Mouse (Mus musculus) cortical plate, adult 2 months (tissue): ENCODE results near the gene Scamp5. TPM values are rescaled to one million over a fixed set of nuclear protein-coding genes. Genes with fewer than 3 reads are reported as not detected.
A peak's percentile ranks its signal among the peaks of the same experiment; 100 is the strongest.
"Not testable (repeated sequence)": the region's sequence is repeated elsewhere in the genome, so short reads cannot be mapped to it uniquely, and the experiment has no call there.

Source experiments
- H3K27ac ChIP-seq: fragments of 200-500 bp; 2 replicates; pipeline ENCODE4 v1.5.1; 2012; ENCODE audit warnings: low read length, control low read depth, inconsistent platforms; ENCODE audit not compliant: insufficient read depth
- H3K4me1 ChIP-seq: fragments of 200-500 bp; 2 replicates; pipeline ENCODE4 v1.6.1; 2011; ENCODE audit warnings: low read length; ENCODE audit not compliant: control insufficient read depth, insufficient read depth
- H3K4me3 ChIP-seq: fragments of 200-500 bp; 2 replicates; pipeline ENCODE4 v1.5.1; 2011; ENCODE audit warnings: mild to moderate bottlenecking, low read length, control low read depth; ENCODE audit not compliant: insufficient read depth
- CTCF ChIP-seq: fragments of 200-500 bp; IDR thresholded peaks from 2 replicates; pipeline ENCODE4 v1.5.1; 2011; ENCODE audit warnings: mild to moderate bottlenecking, control low read depth, low read length; ENCODE audit not compliant: insufficient read depth; ENCODE audit errors: extremely low read depth
- POLR2A ChIP-seq: fragments of 200-500 bp; IDR thresholded peaks from 2 replicates; pipeline ENCODE4 v1.6.1; 2011; ENCODE audit warnings: mild to moderate bottlenecking, low read length, control low read depth; ENCODE audit not compliant: insufficient read depth; ENCODE audit errors: extremely low read depth
- polyA plus RNA-seq: library from polyadenylated mRNA; depleted of rRNA; stranded (reverse); fragments of >200 nt; gene quantifications from 2 replicates; pipeline ENCODE4 v1.2.3, GENCODE M21; 2012

Gene Scamp5
- polyA plus RNA-seq, 1 experiment: 376 TPM

- TF ChIP-seq CTCF (no peak), POLR2A (no peak)
- no peak overlapping the region for H3K27ac ChIP-seq
- peaks cover 5% of the 10 kb centered on the region for H3K4me1 ChIP-seq
- no peak overlapping the region for H3K4me3 ChIP-seq
These were observed 33.3 kb downstream of the Scamp5 start for GRCm38 (mm10) chr9:57434405-57435165.

- peak overlapping the region; percentile 43; the same call in 1 of the 2 replicates for H3K27ac ChIP-seq
- TF ChIP-seq CTCF (peak; percentile 91), POLR2A (no peak)
- no peak overlapping the region for H3K4me3 ChIP-seq
- H3K4me1 ChIP-seq: peaks cover 3% of the 10 kb centered on the region
These were observed 34.5 kb downstream of the Scamp5 start for GRCm38 (mm10) chr9:57433097-57434032.

GRCm38 (mm10) chr9:57432480-57432879, 35.4 kb downstream of the Scamp5 start:
- TF ChIP-seq CTCF (no peak), POLR2A (no peak)

GRCm38 (mm10) chr9:57431202-57431601, 36.7 kb downstream of the Scamp5 start:
- no peak for TF ChIP-seq CTCF
- TF ChIP-seq POLR2A: no peak

More at GRCm38 (mm10) chr9:57432480-57432879, 35.4 kb downstream of the Scamp5 start:
- H3K4me3 ChIP-seq: no peak overlapping the region
- peaks cover 3% of the 10 kb centered on the region for H3K4me1 ChIP-seq
- no peak overlapping the region for H3K27ac ChIP-seq

GRCm38 (mm10) chr9:57428391-57428790, 39.5 kb downstream of the Scamp5 start:
- TF ChIP-seq CTCF: no peak
- TF ChIP-seq POLR2A: no peak
- H3K4me3 ChIP-seq: no peak overlapping the region
- peaks cover 3% of the 10 kb centered on the region for H3K4me1 ChIP-seq
- H3K27ac ChIP-seq: peak overlapping the region; percentile 32; the same call in 1 of the 2 replicates

More at GRCm38 (mm10) chr9:57431202-57431601, 36.7 kb downstream of the Scamp5 start:
- Histone ChIP-seq H3K27ac (no peak overlapping the region), H3K4me3 (no peak overlapping the region), H3K4me1 (peaks cover 3% of the 10 kb centered on the region)

GRCm38 (mm10) chr9:57427937-57428336, 39.9 kb downstream of the Scamp5 start:
- peak overlapping the region; percentile 32; the same call in 1 of the 2 replicates for H3K27ac ChIP-seq
- peaks cover 3% of the 10 kb centered on the region for H3K4me1 ChIP-seq
- TF ChIP-seq POLR2A (no peak), CTCF (no peak)
- H3K4me3 ChIP-seq: no peak overlapping the region

GRCm38 (mm10) chr9:57427123-57427522, 40.7 kb downstream of the Scamp5 start:
- not testable (repeated sequence) for H3K27ac ChIP-seq, H3K4me1 ChIP-seq, H3K4me3 ChIP-seq

GRCm38 (mm10) chr9:57425116-57425515, 42.7 kb downstream of the Scamp5 start:
- TF ChIP-seq CTCF: no peak
- no peak for TF ChIP-seq POLR2A
- H3K4me3 ChIP-seq: no peak overlapping the region
- H3K4me1 ChIP-seq: peaks cover 3% of the 10 kb centered on the region; the same call in 1 of the 2 replicates
- H3K27ac ChIP-seq: no peak overlapping the region

GRCm38 (mm10) chr9:57424066-57424465, 43.8 kb downstream of the Scamp5 start:
- H3K4me1 ChIP-seq: peaks cover 6% of the 10 kb centered on the region; the same call in 1 of the 2 replicates
- H3K4me3 ChIP-seq: no peak overlapping the region
- no peak for TF ChIP-seq CTCF
- no peak for TF ChIP-seq POLR2A
- no peak overlapping the region for H3K27ac ChIP-seq

GRCm38 (mm10) chr9:57421688-57422111, 46.2 kb downstream of the Scamp5 start:
- TF ChIP-seq POLR2A (no peak), CTCF (no peak)
- Histone ChIP-seq H3K27ac (no peak overlapping the region), H3K4me3 (no peak overlapping the region), H3K4me1 (peaks cover 6% of the 10 kb centered on the region; the same call in 1 of the 2 replicates)
